Mouse (Mus musculus): ENCODE measurements around the gene B3gntl1. TPM values are rescaled to one million over a fixed set of nuclear protein-coding genes. Genes with fewer than 3 reads are reported as not detected.
"Not testable (repeated sequence)": the region's sequence is repeated elsewhere in the genome, so short reads cannot be mapped to it uniquely, and the experiment has no call there.

The B3gntl1 gene
- polyA plus RNA-seq, 1 experiment = 13.5 TPM

GRCm38 (mm10) chr11:121667541-121667940 lies 5.4 kb downstream of the B3gntl1 start:
- H3K27me3 ChIP-seq (ENCODE audit: control insufficient read depth, insufficient read depth, low read length, poor library complexity, severe bottlenecking) = no peaks in the 10 kb centered on the region
- TF ChIP-seq EP300 (IDR thresholded peaks at IDR 0.05; ENCODE audit: insufficient read depth, low read depth, low read length) = no peak
- no peak overlapping the region for H3K9ac ChIP-seq (ENCODE audit: low read depth, poor library complexity, severe bottlenecking)
- H3K4me1 ChIP-seq (ENCODE audit: control insufficient read depth, insufficient read depth, low read length) = no peaks in the 10 kb centered on the region
- no peak overlapping the region for H3K4me3 ChIP-seq (ENCODE audit: low read depth, low read length)
- no peak overlapping the region for H3K27ac ChIP-seq (ENCODE audit: insufficient read depth, low read length)
- no peaks in the 10 kb centered on the region for H3K9me3 ChIP-seq (replicated peaks; ENCODE audit: control insufficient read depth, insufficient read depth, low read length, poor library complexity, severe bottlenecking)
- H3K36me3 ChIP-seq (ENCODE audit: control insufficient read depth, insufficient read depth, low read length, poor library complexity, severe bottlenecking) = peaks cover 6% of the 10 kb centered on the region; the same call in 1 of the 2 replicates

GRCm38 (mm10) chr11:121661116-121661515 lies 11.8 kb downstream of the B3gntl1 start:
- Histone ChIP-seq H3K4me3 (ENCODE audit: low read depth, low read length) (no peak overlapping the region), H3K9ac (ENCODE audit: low read depth, poor library complexity, severe bottlenecking) (no peak overlapping the region), H3K9me3 (replicated peaks; ENCODE audit: control insufficient read depth, insufficient read depth, low read length, poor library complexity, severe bottlenecking) (no peaks in the 10 kb centered on the region), H3K27me3 (ENCODE audit: control insufficient read depth, insufficient read depth, low read length, poor library complexity, severe bottlenecking) (no peaks in the 10 kb centered on the region), H3K4me1 (ENCODE audit: control insufficient read depth, insufficient read depth, low read length) (no peaks in the 10 kb centered on the region), H3K27ac (ENCODE audit: insufficient read depth, low read length) (no peak overlapping the region), H3K36me3 (ENCODE audit: control insufficient read depth, insufficient read depth, low read length, poor library complexity, severe bottlenecking) (peaks cover 2% of the 10 kb centered on the region)
- no peak for TF ChIP-seq POLR2A (IDR thresholded peaks at IDR 0.05; ENCODE audit: insufficient read depth, low read length)

GRCm38 (mm10) chr11:121660604-121661003 lies 12.3 kb downstream of the B3gntl1 start:
- H3K27me3 ChIP-seq (ENCODE audit: control insufficient read depth, insufficient read depth, low read length, poor library complexity, severe bottlenecking); H3K36me3 ChIP-seq (ENCODE audit: control insufficient read depth, insufficient read depth, low read length, poor library complexity, severe bottlenecking); H3K4me3 ChIP-seq (ENCODE audit: low read depth, low read length); H3K4me1 ChIP-seq (ENCODE audit: control insufficient read depth, insufficient read depth, low read length); H3K27ac ChIP-seq (ENCODE audit: insufficient read depth, low read length); H3K9ac ChIP-seq (ENCODE audit: low read depth, poor library complexity, severe bottlenecking); H3K9me3 ChIP-seq (replicated peaks; ENCODE audit: control insufficient read depth, insufficient read depth, low read length, poor library complexity, severe bottlenecking): not testable (repeated sequence)

GRCm38 (mm10) chr11:121658151-121658550 lies 14.8 kb downstream of the B3gntl1 start:
- H3K27ac ChIP-seq (ENCODE audit: insufficient read depth, low read length) = no peak overlapping the region
- H3K27me3 ChIP-seq (ENCODE audit: control insufficient read depth, insufficient read depth, low read length, poor library complexity, severe bottlenecking) = no peaks in the 10 kb centered on the region
- no peak overlapping the region for H3K4me3 ChIP-seq (ENCODE audit: low read depth, low read length)
- no peak for TF ChIP-seq CTCF (IDR thresholded peaks at IDR 0.05; ENCODE audit: low read depth, low read length)
- TF ChIP-seq EP300 (IDR thresholded peaks at IDR 0.05; ENCODE audit: insufficient read depth, low read depth, low read length) = no peak
- no peak for TF ChIP-seq POLR2A (IDR thresholded peaks at IDR 0.05; ENCODE audit: insufficient read depth, low read length)
- no peaks in the 10 kb centered on the region for H3K9me3 ChIP-seq (replicated peaks; ENCODE audit: control insufficient read depth, insufficient read depth, low read length, poor library complexity, severe bottlenecking)
- peaks cover 3% of the 10 kb centered on the region for H3K36me3 ChIP-seq (ENCODE audit: control insufficient read depth, insufficient read depth, low read length, poor library complexity, severe bottlenecking)
- no peaks in the 10 kb centered on the region for H3K4me1 ChIP-seq (ENCODE audit: control insufficient read depth, insufficient read depth, low read length)
- no peak overlapping the region for H3K9ac ChIP-seq (ENCODE audit: low read depth, poor library complexity, severe bottlenecking)

- TF ChIP-seq CTCF (IDR thresholded peaks at IDR 0.05; ENCODE audit: low read depth, low read length) = no peak
- no peak for TF ChIP-seq POLR2A (IDR thresholded peaks at IDR 0.05; ENCODE audit: insufficient read depth, low read length)
- no peak for TF ChIP-seq EP300 (IDR thresholded peaks at IDR 0.05; ENCODE audit: insufficient read depth, low read depth, low read length)
- Histone ChIP-seq H3K27me3 (ENCODE audit: control insufficient read depth, insufficient read depth, low read length, poor library complexity, severe bottlenecking) (no peaks in the 10 kb centered on the region), H3K4me1 (ENCODE audit: control insufficient read depth, insufficient read depth, low read length) (peaks cover 2% of the 10 kb centered on the region), H3K9me3 (replicated peaks; ENCODE audit: control insufficient read depth, insufficient read depth, low read length, poor library complexity, severe bottlenecking) (no peaks in the 10 kb centered on the region), H3K4me3 (ENCODE audit: low read depth, low read length) (no peak overlapping the region), H3K9ac (ENCODE audit: low read depth, poor library complexity, severe bottlenecking) (no peak overlapping the region), H3K36me3 (ENCODE audit: control insufficient read depth, insufficient read depth, low read length, poor library complexity, severe bottlenecking) (peaks cover 3% of the 10 kb centered on the region), H3K27ac (ENCODE audit: insufficient read depth, low read length) (no peak overlapping the region)
These were observed 17.0 kb downstream of the B3gntl1 start for GRCm38 (mm10) chr11:121655807-121656511.

GRCm38 (mm10) chr11:121655166-121655806 lies 17.7 kb downstream of the B3gntl1 start:
- H3K9ac ChIP-seq (ENCODE audit: low read depth, poor library complexity, severe bottlenecking) = no peak overlapping the region
- no peaks in the 10 kb centered on the region for H3K27me3 ChIP-seq (ENCODE audit: control insufficient read depth, insufficient read depth, low read length, poor library complexity, severe bottlenecking)
- no peak overlapping the region for H3K27ac ChIP-seq (ENCODE audit: insufficient read depth, low read length)
- no peak overlapping the region for H3K4me3 ChIP-seq (ENCODE audit: low read depth, low read length)
- no peak for TF ChIP-seq EP300 (IDR thresholded peaks at IDR 0.05; ENCODE audit: insufficient read depth, low read depth, low read length)
- TF ChIP-seq CTCF (IDR thresholded peaks at IDR 0.05; ENCODE audit: low read depth, low read length) = no peak
- TF ChIP-seq POLR2A (IDR thresholded peaks at IDR 0.05; ENCODE audit: insufficient read depth, low read length) = no peak
- H3K9me3 ChIP-seq (replicated peaks; ENCODE audit: control insufficient read depth, insufficient read depth, low read length, poor library complexity, severe bottlenecking) = no peaks in the 10 kb centered on the region
- peaks cover 2% of the 10 kb centered on the region for H3K4me1 ChIP-seq (ENCODE audit: control insufficient read depth, insufficient read depth, low read length)
- H3K36me3 ChIP-seq (ENCODE audit: control insufficient read depth, insufficient read depth, low read length, poor library complexity, severe bottlenecking) = peaks cover 3% of the 10 kb centered on the region

All from ES-Bruce4 (cell line).